Mouse (Mus musculus) cerebellum, adult 8-10 months (tissue): ENCODE data around the gene Chst14.

Source experiments
- DNase-seq: peaks from one replicate; pipeline ENCODE4 v3.0.0; 2022

The Chst14 gene

DNA sequence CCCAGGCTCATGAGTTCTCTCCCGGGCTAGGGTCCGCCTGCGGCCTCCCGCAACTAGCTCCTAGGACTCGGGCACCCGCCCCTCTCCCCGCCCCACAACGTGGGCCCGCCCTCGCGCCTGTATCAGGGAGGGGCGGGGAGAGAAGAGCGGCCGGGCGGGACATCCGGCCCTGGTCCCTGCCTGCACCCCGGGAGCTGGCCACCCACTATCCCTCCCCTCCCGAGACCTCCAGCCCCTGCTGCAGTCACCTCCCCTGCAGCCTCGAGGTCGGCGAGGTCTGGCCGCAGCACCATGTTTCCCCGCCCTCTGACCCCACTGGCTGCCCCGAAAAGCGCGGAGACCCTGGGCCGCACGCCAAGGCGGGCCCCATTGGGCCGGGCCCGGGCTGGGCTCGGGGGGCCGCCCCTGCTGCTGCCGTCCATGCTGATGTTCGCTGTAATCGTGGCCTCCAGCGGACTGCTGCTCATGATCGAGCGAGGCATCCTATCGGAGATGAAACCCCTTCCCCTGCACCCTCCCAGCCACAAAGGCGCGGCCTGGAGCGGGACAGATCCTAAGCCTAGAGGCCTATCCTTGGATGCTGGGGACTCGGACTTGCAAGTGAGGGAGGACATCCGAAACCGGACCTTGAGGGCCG lies at the start of gene Chst14:
Gene Chst14 (plus strand): TSS at position 136 of the 637 bp plus-strand sequence.
- peak; percentile 56 for DNase-seq

DNA sequence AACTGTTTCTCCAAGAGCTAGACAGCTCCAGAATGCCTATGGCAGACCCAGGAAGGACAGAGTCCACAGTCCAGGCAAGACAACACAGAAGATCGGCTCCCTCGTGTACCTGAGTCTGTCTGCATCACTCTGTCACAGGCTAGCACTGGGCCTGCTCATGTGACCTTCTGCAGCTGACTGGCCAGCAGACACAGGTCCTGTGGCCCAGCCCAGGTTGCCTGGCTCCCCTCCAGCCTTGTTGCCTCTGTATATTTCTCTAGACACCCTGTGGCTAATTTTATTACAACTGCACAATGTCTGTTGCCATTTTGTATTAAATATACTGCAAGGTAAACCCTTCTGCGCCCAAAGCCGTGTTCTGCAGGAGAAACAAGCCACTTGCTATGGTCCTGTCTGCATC lies 45.3 kb upstream of the Chst14 start:
- DNase-seq, result no peak

DNA sequence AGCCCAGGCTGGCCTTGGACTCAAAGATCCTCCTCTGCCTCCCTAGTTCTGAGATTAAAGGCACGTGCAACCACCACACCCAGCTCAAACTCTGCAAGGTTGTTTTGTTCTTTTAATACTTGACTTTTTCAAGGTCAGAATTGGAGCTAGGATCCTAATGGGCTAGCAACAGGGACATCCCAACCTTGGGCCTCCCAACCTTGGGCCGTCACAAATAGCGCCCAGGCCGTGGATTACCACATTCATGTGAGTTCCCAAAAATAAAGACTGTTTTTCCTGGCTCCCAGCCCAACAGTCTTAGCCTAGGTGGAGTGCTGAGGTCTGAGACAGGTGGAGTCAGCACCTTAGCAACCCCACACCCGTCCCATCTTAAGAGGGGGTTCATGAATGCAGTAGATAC lies 44.3 kb upstream of the Chst14 start:
- no peak for DNase-seq

DNA sequence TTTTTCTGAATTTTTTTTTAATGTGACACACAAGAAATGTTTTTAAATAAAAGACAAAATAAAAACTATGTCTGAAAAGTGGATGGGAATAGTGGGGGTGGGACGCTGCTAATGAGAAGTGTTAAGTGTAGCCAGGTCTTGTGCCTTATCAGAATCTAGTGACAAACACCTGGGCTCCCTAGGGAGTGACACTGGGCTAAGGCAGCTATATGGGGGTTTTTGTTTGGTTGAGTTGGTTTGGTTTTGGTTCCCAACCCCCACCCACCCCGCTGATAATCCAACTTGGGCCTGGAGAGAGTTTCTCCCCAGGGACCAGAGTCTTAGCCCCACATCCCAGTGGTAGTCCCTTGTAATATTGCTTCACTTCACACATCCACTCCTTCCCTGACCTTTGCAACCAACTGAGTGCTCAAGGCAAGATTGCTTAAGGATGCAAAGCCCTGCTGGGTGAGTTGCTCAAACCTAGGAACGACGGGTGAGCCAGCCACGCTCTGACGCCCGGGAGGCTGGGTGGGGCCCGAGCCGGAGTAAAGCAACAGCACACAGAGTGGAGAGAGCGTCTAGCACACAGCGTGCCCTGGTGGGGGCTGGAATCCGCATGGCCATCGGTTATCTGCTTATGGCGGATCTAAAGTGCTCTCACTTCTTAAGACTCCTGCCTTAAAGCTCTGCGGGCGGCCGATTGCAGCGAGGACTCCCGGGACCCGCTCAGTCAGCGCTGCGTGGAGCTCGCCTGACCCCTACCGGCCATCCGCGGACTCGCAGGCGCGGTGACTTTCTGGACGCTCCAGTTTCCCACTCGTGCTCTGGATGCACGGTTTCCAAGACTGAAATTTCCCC lies 43.2 kb upstream of the Chst14 start:
- peak; percentile 90 for DNase-seq

DNA sequence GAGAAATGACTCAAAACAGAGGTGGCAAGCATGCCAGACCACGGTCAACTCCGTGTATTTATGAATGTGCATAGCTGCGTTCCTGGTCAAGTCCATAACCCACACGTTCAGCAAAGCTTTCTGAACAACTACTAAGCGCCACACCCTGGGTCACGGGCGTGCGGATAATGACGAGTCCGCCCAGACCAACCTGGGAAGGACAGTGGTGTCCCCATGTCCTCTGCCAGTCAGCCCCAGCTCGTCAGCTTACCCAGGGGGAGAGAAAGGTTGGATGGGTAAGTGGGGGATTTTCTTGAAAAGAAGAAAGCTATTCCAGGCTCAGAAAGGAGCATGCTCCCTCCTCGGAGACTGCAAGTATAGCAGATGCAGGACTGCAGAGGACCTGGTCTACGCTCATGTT lies 38.9 kb upstream of the Chst14 start:
- no peak for DNase-seq

DNA sequence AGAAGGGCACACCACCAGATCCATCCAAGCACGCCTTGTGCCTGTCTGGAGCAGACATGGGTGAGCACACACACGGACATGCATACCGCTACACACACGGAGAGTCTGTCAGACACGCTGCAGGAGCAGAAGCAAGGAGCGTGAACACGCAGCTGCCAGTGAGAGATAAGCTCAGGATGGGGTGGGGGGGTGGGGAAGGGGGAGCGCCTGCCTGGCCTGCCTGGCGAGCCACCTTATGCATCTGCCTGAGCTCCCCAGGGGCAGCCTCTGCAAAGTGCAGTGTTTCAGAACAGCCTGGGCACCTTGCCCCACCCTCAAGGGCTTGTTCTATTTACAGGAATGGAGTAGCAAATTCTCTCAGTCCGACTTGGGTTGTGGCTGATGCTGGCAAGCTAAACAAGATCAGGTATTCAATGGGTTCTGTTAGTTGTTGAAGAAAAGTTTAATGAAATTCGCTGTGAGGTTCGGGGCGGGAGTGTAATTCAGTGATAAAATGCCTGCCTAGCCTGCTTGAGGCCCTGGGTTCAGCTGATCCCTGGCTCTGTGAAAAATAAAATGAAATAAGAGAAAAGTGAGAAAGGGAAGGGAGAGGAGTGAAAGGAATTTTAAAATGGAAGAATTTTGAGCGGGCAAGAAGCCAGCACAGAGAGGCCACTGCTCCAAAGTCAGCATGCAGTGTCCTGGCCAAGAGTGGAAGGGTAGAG lies 38.3 kb upstream of the Chst14 start:
- no peak for DNase-seq

DNA sequence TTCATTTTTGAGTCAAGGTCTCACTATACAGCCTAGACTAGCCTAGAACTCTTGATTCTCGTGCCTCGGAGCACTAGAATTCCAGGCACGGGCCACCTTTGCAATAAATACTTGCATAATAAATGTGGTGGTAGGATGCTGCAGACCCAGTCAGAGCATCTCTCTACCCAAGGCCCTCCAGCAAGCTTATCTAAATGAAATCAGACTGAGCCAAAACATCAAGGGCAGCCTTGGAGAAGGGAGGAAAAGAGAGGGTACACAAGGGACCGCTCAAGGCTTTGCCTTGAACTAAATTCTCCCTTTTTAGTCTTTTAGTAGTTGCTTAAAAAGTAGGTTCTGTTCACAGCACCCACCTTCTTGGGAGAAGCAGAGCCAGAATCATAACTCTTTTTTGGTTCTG lies 35.1 kb upstream of the Chst14 start:
- DNase-seq, result no peak

DNA sequence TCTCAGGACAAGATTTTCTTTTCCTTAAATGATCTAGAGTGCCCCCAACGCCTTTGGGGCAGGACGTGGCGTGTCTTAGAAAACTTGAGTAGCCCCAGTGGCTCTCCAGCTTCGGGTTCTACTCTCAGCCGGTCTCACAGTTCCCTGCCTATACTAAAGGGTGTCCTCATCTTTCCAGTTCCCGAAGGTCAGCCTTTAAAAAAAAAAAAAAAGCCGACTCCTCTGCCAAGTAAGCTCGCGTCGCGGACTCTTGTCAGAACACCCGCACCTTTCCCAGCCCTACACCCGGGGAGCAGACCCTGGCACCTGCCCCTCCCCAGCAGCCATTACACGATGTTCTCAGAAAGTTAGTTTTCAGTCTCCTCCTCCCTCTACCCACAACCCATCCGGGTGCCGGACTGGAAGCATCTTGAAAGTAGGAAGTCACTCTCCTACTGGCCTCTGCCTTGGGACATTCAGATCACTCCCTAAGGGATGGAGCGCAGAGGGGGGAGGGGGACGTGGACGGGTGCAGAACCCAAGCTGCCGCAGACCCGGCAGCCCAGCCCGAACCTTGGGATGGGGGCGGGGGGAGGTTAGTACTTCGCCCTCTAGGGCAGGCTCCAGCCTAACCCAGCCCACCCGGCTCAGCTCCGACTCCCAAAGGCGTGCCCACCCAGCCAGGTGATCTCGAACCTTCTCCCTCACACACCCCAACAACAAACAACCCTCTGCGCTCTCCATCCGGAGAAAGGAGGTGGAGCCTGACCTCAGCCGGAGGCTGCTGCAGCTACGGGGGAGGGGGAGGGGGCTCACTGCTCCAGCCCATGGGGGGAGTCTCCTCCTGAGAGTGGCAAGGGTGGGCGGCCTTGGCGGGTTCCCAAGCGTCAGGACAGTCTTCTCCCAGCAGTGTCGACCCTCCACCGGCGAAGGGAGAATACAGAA lies 30.0 kb upstream of the Chst14 start:
- peak; percentile 53 for DNase-seq

DNA sequence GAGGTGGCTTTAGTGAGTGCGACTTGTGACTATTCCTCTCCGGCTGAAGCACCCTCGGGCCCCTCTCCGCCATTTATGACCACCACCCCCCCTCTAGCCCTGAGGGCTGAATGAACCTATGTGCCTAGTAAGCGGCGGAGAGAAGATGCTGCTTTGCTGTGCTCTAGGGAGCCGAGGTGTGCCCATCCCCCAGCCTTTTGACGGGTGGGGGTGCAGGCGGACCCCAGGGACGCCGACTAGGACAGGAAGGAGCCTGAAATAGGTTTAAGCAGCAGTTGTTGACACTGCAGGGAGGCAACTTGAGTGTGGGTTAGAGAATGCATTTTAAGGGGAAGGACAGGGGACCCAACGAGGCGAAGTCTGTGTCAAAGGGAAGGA lies 29.4 kb upstream of the Chst14 start:
- no peak for DNase-seq

DNA sequence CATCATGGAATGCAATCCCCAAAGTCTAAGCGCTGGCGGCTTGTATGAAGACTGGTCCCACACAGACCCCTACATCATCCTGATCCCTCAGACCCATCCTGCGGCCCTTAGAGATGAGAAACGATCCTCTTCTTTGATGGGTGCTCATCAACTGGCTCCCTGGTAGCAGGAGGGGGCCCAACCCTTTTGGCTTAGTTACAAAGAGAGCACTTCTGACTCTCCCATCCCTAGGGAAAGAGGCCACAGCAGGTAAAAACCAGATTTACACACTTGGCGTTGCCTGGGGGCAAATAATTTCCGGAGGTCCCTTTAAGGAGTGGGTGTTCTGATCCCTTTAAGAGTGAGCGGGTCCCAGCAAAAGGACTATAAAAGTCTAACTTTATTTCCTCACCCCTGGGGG lies 28.9 kb upstream of the Chst14 start:
- no peak for DNase-seq

DNA sequence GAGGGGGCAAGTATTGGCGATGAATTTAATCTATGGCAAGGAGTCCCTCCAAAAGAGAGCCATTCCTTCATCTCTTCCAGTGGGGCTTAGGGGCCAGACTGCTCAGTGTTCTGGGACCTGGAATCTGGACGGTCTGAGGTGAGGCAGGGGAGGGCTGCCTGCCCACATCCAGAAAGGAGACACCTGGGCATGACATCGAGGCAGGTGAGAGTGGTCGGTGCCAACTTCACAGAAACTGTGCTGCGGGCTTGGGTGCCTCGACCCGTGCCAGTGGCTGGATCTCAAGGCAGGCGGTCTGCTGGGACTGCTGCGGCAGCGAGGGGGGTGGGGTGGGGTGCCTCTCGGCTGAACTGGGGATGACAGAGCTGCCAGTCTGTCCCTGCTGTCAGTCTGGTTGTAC lies 28.5 kb upstream of the Chst14 start:
- DNase-seq, result no peak

DNA sequence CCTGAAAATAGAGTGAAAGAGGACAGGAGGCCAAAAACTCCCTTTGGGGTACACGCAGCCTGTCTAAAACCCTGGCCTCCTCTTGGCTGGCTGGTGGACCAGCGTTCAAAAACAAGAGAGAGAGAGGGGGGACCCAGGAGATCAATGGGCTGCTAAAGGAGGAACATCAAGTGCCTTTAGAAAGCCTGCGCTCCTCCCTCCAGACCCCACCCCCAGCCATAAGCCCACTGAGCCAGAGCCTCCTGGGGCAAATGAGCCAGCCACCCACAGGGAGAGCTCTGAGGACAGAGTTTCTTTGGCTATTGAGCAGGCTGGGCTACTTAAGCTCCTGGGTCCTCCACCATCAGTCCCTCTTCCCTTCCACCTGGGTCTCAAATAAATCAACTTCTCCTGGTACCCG lies 27.5 kb upstream of the Chst14 start:
- no peak for DNase-seq

DNA sequence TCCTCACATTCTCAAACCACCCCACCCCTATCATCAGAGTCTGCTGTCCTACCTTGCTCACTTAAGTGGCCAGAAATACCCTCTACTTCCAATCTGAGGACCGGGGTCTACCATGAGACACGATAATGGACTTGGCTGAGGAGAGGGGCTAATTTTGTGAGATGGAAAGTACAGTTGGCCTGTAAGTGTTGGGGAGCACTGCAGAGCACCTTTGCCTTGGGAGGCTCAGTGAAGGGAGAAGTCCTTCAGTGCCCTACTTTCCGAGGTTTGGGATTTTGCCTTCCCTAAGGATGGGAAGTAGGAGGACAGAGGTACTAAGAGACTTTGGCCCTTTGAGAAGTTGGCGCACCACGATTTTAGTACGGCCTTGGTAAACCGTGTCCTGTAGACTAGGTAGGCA lies 27.0 kb upstream of the Chst14 start:
- DNase-seq, result no peak

DNA sequence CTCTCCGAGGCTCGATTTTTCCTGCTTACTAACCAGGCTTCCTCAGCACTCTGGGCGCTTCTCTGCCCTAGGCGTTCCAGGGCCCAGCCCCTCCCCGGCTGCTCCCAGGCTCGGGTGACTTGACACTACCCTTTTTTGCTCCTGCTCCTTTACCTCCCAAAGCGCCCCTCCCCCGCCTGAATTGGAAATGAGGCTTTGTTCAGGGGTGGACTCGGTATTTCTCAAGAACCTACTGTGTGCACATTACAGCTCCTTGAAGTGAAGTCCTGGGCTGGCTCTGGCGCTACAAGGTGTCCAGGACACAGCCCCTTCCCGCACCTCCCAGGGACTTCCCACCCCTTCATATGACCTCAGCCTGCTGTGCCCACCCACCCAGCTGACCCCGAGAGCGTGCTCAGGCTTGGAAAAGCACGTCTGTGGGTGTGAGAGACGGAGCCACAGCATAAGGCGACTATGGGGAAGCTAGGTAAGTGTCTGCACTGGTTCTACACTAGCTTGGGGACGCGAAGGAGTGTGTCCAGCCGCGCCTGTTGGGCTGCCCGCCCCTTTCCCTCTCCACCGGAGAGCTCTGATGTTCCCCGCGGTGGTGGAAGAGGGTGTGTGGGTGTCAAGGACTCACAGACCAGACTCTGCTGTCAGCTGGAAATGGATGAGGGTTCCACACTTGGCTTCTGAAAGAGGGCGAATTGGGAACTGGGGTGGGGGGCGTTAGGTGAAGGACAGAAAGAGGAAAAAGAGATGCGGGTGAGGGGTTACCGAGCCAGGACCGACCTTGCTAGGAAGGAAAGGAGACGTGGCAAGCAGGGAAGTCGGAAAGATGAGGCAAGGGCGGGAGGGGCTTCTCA lies 26.1 kb upstream of the Chst14 start, which contains the start of gene Bahd1:
Gene Bahd1 (plus strand): TSS at position 397 of the 845 bp plus-strand sequence.
- DNase-seq, result peak; percentile 46

DNA sequence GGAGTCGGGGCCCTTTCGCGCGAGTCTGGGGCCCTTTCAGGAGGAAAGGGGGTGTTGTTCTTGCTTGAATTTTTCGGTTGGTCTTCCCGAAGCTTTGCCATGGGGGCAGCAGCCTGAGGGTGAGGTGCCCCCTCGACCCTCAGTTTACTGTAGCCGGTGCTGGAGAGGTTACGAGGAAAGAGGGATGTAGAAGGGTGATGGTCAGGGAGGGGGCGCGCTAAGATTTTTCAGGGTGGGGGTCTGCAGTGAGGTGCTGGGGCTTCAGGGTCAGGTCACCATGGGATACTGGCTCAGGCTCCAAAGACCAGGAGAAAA lies 25.5 kb upstream of the Chst14 start:
- DNase-seq, result no peak

DNA sequence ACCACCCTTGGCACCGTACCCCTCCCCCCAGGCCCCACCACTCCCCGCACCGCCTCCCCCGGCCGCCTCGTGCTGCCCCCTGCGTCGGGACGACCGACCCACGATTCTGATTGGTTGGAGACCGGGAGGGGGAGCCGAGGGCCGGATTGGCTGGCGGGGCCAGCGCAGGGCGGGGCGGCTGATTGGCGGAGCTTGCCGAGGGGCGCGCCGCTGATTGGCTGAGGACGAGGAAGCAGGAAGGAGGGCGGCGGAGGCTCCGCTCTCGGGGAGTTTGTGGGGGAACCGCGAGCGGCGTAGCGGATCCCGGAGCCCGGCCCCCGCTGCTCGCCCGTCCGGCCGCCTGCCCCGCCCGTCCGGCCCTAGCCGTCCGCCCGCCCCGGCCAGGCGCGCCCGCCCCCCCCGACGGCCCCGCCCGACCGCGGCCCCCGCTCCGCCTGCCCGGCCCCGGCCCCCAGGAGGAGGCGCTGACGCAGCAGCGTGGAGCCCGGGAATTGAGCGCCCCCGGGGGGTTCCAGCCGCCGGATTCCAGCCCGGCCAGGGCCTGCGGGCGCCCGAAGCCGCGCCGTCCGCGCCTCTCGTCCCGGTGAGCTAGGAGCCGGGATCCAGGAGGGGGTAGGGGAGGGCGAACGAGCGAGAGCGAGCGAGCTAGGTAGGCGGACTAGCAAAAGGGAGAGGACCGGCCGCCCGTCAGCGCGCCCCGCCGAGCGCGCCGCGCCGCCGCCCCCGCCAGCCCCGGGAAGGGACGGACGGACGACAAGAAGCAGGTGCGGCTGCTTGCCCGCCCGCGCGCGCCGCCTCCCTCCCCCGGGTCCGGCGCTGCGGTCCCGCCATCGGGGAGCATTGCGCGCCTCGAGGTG lies 24.9 kb upstream of the Chst14 start:
- DNase-seq, result peak; percentile 97

DNA sequence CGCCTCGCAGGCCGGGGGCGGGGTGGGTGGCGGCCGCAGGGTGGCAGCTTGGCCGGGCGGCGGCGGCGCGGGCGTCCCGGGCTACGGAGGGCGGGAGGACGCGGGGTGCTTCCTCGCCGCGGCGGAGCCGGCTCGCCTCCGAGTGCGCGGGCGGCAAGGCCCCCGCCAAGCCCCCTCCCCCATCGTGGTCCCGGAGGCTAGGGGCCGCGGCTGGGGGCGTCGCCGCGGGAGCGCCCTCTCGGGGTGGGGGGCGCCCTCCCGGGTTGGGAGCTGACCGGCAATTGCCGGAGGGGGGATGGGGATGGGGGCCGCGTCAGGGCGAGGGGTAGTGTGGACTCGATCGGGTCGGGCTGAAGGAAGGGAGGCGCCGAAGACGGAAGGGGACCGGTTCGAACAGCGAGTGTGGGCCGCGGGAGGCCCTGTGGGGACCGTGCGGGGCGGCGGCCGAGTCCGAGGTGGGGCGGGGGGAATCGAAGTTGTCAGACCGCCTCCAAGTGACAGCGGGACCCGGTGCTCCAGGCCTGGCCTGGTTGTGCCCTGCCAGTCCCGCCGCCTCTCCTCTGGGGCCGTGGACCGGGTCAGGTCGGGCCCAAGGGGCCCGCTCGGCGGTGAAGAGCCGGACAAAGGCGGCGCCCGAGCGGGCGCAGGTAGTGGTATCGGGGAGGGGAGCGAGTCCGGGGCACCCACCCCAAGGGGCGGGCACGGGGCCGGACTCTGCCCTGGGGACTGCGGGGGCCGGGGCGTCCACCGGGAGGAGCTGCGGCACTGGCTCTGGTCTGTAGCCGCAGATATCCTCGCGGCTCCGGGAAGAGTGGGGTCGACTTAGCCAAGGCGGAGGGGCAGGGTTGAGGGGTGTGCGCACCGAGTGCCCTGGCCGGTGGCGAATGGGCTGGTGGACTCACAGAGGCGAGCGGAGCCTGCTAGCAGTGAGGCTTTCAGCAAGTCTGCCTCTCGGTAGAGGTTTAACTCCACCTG lies 24.0 kb upstream of the Chst14 start:
- peak; percentile 53 for DNase-seq

DNA sequence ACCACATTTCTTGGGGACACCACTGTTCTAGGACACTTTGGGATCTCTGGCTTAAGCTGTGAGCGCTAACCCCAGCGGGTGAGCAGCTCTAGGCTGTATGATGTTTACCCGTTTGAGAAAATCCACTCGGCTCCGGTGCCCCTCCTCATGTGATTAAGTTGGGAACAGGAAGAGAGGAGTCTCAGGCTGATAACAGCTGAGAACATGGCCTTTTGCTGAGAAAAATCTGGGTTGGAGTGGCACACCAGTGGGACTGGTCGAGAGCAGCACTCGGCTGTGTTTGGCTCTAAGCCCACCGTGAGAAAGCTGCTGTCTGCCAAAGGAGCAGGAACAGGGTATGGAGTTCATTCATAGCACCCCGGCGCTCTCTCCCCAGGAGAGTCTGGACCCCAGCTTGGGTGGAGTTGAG lies 23.0 kb upstream of the Chst14 start:
- no peak for DNase-seq

DNA sequence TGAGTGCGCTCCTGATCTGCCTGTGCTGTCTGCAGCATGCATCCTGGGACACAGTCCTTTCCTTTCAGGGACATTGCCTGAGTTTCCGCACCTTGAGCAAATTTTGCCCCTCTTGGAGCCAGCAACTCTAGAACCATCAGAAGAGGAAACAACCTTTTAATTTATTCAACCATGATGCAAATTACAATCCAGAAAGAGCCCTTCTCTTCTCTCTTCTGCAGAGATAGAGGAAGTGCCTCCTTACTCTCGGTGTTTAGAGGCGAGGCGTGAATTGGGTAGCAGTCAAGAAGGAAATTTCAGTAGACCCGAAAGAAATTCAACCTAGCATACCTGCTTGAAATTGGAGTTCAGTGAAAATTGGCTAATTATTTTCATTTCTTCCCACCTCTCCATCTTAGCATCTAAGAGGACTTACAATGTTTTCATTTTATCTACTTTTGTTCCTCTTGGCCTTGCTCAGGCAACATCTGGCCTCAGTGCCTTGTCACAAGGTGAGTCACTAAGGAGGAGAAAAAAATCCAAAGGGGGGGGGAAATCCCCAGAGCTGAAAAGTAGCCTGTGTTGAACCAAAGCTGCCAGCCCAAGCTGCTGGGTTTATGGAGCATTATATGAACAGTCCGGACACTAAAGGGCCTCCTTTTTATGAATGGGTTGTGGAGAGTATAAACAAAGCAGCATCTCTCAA lies 20.7 kb upstream of the Chst14 start:
- no peak for DNase-seq
